Mouse (Mus musculus) layer of hippocampus, adult 8-10 months (tissue): Measurements from ENCODE around the gene Emd. TPM values are rescaled to one million over a fixed set of nuclear protein-coding genes. Genes with fewer than 3 reads are reported as not detected.
A peak's percentile ranks its signal among the peaks of the same experiment; 100 is the strongest.
"Not testable (repeated sequence)": the region's sequence is repeated elsewhere in the genome, so short reads cannot be mapped to it uniquely, and the experiment has no call there.

Source experiments
- DNase-seq, 2 experiments: peaks; one replicate each; pipeline ENCODE4 v3.0.0; 2022; ENCODE audit warnings: low spot score in 2 of 2
- total RNA-seq, 4 experiments: library from RNA; stranded (reverse); gene quantifications; 2 replicates each; pipeline ENCODE4 v1.2.4; 2022

Gene Emd
- total RNA-seq = 10 to 100 TPM; 33.0 to 42.3 (median 35.6) TPM

- peak; percentile 84 to 90 for DNase-seq
These were observed at the start of gene Emd for GRCm38 (mm10) chrX:74254153-74254887. Gene Emd (plus strand): TSS chrX:74254687.

- DNase-seq = no peak
These were observed 36.0 kb upstream of the Emd start for GRCm38 (mm10) chrX:74218496-74218895.

- no peak for DNase-seq
These were observed 35.0 kb upstream of the Emd start for GRCm38 (mm10) chrX:74219449-74219848.

DNA sequence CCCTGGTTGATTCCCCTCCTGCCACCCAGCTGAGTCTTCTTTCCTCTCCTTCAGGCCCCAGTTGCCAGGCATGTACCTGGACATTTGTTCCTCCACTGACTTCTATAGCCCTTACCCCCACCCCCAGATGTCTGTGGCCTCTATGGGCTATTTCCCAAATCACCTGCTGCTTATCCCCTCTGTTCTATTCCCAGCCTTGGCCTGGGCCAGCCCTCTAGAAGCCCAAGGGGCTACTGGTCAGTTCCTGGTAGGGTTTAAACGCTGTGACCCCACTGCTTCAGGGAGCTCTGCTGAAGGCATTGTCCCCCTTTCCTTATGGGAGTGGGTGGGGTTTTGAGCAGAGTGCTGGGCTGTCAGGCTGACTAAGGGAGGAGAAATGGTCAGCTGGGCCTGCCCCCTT lies 34.4 kb upstream of the Emd start:
- DNase-seq = not testable (repeated sequence)

DNA sequence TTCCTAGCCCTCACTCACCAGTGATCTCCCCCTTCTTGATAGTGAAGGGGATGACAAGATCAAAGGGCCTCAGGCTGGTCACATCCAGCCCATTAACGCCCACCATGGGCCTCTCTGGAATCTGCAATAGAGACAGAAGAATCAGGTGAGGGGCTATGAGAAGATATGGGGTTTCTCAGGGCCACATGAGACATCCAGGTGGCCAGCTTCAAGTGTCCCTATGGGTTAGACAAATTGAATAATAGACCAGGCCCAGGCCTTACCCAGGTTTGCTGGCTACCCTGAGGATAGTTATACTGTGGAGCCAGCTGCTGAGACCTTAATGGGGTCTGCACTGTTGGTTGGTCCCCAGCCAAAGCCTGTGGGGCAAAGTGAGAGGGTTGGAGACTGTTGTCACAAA lies 24.4 kb upstream of the Emd start:
- DNase-seq = no peak

DNA sequence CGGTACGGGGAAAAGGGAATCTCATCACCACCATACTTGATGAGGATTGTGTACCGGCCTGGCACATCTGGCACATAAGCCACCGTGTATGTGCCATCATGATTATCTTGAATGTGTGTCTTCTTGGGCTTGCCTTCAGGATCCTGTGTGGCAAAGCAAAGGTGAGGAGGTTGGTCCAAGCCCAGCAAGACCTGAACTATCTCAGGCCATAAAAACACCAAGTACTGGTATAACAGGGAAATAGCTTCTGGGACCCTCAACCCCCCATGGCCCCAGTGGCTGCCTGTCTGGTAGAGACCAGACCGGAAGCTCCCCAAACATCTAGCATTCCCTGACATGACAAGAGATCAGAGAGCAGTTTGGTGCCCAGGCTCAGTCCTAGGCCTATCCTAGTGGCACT lies 21.3 kb upstream of the Emd start:
- no peak for DNase-seq

GRCm38 (mm10) chrX:74240332-74240731 lies 14.2 kb upstream of the Emd start:
- DNase-seq = no peak

- no peak for DNase-seq
These were observed 11.1 kb upstream of the Emd start for GRCm38 (mm10) chrX:74243396-74243795.

GRCm38 (mm10) chrX:74243807-74244206 lies 10.7 kb upstream of the Emd start:
- no peak for DNase-seq

DNA sequence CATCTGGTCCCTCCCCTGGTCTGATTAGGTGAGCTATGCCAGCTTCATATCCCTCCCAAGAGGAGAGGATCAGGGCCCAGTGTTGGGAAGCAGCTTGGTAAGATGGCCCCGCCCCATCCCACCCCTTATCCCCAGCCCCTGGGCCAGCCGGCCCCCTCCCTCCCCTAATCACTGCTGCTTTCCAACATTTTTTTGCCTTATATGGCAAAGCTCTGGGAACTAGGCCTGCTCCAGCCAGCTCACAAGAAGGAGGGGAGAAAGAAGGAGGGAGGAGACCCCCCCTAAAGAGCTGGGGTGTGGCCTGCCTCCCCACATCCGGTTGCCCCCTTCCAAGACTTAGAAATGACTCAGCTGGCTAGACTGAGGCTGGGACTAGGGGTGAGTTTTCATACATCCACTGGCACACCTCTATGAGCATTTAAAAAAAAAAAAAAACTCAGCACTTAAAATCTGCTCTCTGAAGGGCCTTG lies 9.8 kb upstream of the Emd start:
- no peak for DNase-seq

- no peak for DNase-seq
These were observed 9.4 kb upstream of the Emd start for GRCm38 (mm10) chrX:74245107-74245506.

DNA sequence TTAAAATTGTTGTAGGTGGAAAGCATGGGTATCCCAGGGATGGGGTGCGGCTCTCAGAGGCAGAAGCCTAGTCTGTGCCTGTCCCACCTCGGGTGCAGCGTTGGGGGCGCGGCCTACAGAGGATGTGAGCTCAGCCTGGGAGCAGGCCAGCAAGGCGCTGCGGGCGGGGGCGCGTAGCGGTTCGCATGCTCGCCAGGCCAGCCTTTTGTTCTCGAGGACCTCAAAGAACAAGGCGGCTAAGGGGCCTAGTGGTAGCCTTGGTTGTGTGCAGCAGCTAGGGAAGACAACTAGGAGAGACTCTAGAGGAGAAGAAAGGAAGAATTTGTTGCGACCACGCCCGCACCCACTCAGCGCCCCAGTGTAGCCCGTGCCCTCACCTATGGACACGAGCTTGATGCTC lies 8.8 kb upstream of the Emd start:
- peak; percentile 51 to 52 for DNase-seq

DNA sequence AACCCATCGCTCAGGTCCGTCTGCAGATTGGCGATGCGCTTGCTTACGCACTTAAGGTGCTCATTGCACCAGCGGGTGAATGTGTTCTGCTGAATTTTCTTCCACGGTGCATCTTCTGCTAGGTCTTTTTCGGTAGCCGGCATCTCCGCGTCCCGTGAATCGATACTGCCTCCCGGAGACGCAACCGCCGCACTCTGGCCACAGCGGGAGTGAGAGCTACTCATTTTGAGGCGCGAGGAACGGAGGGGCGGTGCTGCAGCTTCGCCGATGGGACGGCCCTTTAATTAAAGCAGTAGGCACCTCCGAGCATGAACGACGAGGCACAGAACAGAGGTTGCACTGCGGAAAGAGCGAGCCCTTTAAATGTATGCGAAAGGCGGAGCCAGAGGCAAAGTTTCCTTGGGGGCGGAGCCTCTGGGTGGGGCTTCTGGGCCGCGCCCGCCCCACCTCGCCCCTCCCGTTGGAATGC lies 8.2 kb upstream of the Emd start:
- DNase-seq = peak; percentile 83 to 87

- DNase-seq = peak in 1 of 2 experiments; percentile 5
These were observed 7.8 kb upstream of the Emd start for GRCm38 (mm10) chrX:74246693-74247092.

DNA sequence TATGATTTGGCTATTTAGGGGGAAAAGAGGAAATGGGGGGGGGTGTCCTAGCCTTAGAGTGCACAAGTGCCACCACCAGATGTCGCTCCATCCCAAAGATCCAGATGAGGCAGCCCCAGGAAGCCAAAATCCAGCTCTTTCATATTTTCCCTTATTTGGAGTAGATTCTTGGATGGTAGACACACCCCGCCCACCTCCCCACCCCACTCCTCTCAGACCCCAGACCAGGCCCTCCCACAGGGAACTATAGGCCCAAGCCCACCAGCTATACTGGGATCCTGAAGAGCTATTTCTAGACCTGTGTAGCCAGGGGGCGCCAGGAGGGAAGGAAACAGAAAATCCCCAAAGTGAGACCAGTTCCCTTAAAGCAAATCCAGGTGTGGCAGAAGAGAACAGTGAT lies 5.8 kb upstream of the Emd start:
- peak in 1 of 2 experiments; percentile 17 for DNase-seq

- DNase-seq = peak; percentile 32 to 49
These were observed 4.9 kb upstream of the Emd start, which contains the start of gene Flna for GRCm38 (mm10) chrX:74249615-74250014. Gene Flna (minus strand): TSS chrX:74249820.

DNA sequence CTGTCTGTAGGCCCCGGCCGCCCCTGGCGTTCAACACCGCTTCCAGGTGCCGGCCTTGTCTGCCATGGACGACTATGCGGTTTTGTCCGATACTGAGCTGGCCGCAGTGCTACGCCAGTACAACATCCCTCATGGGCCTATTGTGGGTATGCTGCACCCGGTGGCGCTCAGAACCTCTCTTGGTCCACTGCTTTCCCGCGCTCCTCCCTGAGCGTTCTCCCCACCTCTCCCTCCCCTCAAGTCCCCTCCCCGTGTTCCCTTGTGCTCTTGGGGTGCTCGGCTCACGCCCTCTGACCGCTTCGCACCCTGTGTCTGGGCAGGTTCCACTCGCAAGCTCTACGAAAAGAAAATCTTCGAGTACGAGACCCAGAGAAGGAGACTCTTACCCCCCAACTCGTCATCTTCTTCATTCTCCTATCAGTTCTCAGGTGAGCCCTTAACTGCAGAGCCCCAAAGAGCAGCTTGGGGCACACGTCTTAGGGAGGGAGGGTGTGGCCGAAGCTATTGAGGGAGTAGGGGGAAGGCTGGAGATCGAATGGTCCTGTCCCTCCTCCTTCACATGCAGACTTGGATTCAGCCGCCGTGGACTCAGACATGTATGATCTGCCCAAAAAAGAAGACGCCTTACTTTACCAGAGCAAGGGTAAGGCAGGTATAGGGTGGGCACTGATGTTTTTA lies 540 bp downstream of the Emd start:
- no peak for DNase-seq

- DNase-seq = no peak
These were observed 3.3 kb downstream of the Emd start for GRCm38 (mm10) chrX:74257746-74258145.

- no peak for DNase-seq
These were observed 15.2 kb downstream of the Emd start for GRCm38 (mm10) chrX:74269736-74270061.

- peak; percentile 93 to 94 for DNase-seq
These were observed 15.8 kb downstream of the Emd start, which contains the start of gene Rpl10 for GRCm38 (mm10) chrX:74270062-74270901. Gene Rpl10 (plus strand): TSS chrX:74270812.

GRCm38 (mm10) chrX:74270902-74271551 lies 16.5 kb downstream of the Emd start:
- peak in 1 of 2 experiments; percentile 16 for DNase-seq
